Mouse (Mus musculus) kidney, adult 2 months (tissue): ENCODE measurements around the gene Avl9.

Source experiments
- CTCF ChIP-seq: fragments of 200-500 bp; conservative IDR thresholded peaks from 2 replicates; pipeline ENCODE4 v1.5.1; 2011; ENCODE audit warnings: low read depth, mild to moderate bottlenecking, control low read depth, low read length, moderate library complexity, mixed read lengths; ENCODE audit not compliant: insufficient read depth, insufficient read length
- POLR2A ChIP-seq: fragments of 200-500 bp; IDR thresholded peaks from one replicate; pipeline ENCODE4 v1.6.1; 2011; ENCODE audit warnings: low read depth, low read length, control low read depth

DNA sequence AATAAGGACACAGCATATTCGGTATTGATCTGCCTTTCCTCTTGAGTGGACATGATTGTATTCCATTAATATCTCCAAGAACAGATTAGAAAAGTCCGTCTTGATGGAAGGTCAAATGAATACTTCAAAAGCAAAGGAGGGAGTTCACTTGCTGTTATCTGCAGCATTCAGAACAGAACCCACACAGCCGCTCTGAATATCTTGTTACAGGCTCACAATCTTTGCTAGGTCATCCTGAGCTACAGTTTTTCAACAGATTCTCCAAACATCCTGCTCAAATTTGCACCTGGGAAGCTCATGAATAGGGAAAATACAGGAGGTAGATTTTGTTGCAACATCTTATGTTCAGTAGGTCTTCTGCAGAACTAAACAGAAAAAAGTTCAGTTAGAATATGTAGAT, 74.6 kb downstream of the Avl9 start:
- TF ChIP-seq POLR2A: no peak
- TF ChIP-seq CTCF: no peak
